Mouse (Mus musculus): ENCODE measurements around the gene Vgf. TPM values are rescaled to one million over a fixed set of nuclear protein-coding genes. Genes with fewer than 3 reads are reported as not detected.

The Vgf gene
- polyA plus RNA-seq, 1 experiment from 2014 or later: 0.12 TPM

- Histone ChIP-seq H3K27ac (ENCODE audit: low read length) (peak overlapping the region; percentile 86; the same call in 1 of the 2 replicates), H3K9me3 (ENCODE audit: low read length) (no peaks in the 10 kb centered on the region), H3K4me3 (ENCODE audit: low read depth, low read length) (no peak overlapping the region), H3K9ac (replicated peaks; ENCODE audit: low read depth) (no peak overlapping the region), H3K36me3 (ENCODE audit: insufficient read depth, low read length) (no peaks in the 10 kb centered on the region), H3K4me1 (ENCODE audit: insufficient read depth, low read depth, low read length) (peaks cover 39% of the 10 kb centered on the region), H3K4me2 (replicated peaks; ENCODE audit: low read depth, low read length) (no peak overlapping the region), H3K27me3 (replicated peaks; ENCODE audit: insufficient read depth, low read length) (no peaks in the 10 kb centered on the region)
- DNase-seq (ENCODE audit: low spot score) (peak; percentile 82), ATAC-seq (peak; percentile 6; the same call in 1 of the 2 replicates)
- TF ChIP-seq EP300 (IDR thresholded peaks at IDR 0.05) (peak; percentile 45; the same call in 1 of the 2 replicates), CTCF (IDR thresholded peaks at IDR 0.05) (no peak)
- WGBS: 32% methylated on average over 14 of the region's 14 CpGs
These were observed 51.8 kb downstream of the Vgf start for GRCm38 (mm10) chr5:137078041-137078440.

- Histone ChIP-seq H3K9me3 (ENCODE audit: low read length) (no peaks in the 10 kb centered on the region), H3K36me3 (ENCODE audit: insufficient read depth, low read length) (no peaks in the 10 kb centered on the region), H3K4me2 (replicated peaks; ENCODE audit: low read depth, low read length) (no peak overlapping the region), H3K4me1 (ENCODE audit: insufficient read depth, low read depth, low read length) (peaks cover 39% of the 10 kb centered on the region), H3K9ac (replicated peaks; ENCODE audit: low read depth) (no peak overlapping the region), H3K4me3 (ENCODE audit: low read depth, low read length) (no peak overlapping the region), H3K27ac (ENCODE audit: low read length) (peak overlapping the region; percentile 74), H3K27me3 (replicated peaks; ENCODE audit: insufficient read depth, low read length) (no peaks in the 10 kb centered on the region)
- TF ChIP-seq CTCF (IDR thresholded peaks at IDR 0.05): no peak
- TF ChIP-seq EP300 (IDR thresholded peaks at IDR 0.05): no peak
- ATAC-seq (no peak), DNase-seq (ENCODE audit: low spot score) (peak; percentile 50)
- WGBS: 4% methylated on average over 6 of the region's 6 CpGs
These were observed 52.4 kb downstream of the Vgf start for GRCm38 (mm10) chr5:137078616-137079015.

GRCm38 (mm10) chr5:137079849-137080248 lies 53.7 kb downstream of the Vgf start:
- TF ChIP-seq EP300 (IDR thresholded peaks at IDR 0.05) (peak; percentile 80; the same call in 1 of the 2 replicates), CTCF (IDR thresholded peaks at IDR 0.05) (peak; percentile 12; the same call in 1 of the 2 replicates)
- ATAC-seq (peak; percentile 88), DNase-seq (ENCODE audit: low spot score) (peak; percentile 97)
- Histone ChIP-seq H3K27ac (ENCODE audit: low read length) (peak overlapping the region; percentile 74), H3K4me1 (ENCODE audit: insufficient read depth, low read depth, low read length) (peaks cover 29% of the 10 kb centered on the region), H3K9me3 (ENCODE audit: low read length) (no peaks in the 10 kb centered on the region), H3K4me2 (replicated peaks; ENCODE audit: low read depth, low read length) (no peak overlapping the region), H3K4me3 (ENCODE audit: low read depth, low read length) (no peak overlapping the region), H3K36me3 (ENCODE audit: insufficient read depth, low read length) (no peaks in the 10 kb centered on the region), H3K27me3 (replicated peaks; ENCODE audit: insufficient read depth, low read length) (no peaks in the 10 kb centered on the region), H3K9ac (replicated peaks; ENCODE audit: low read depth) (no peak overlapping the region)
- 11% methylated on average over 5 of the region's 5 CpGs for WGBS

MicroRNAs within 50 kb of the gene (microRNA counts, 519-probe panel; counts per million panel counts)
- microRNA mmu-miR-702: not detected

Small RNAs within 50 kb of the gene (microRNA-seq; reads per million reads assigned to microRNA genes)
- gene Mir702: 6.4 reads per million, percentile 17 among the genes with 10 or more reads in this experiment

Other genes starting within 250 kb of the Vgf start
- gene Col26a1, start 143.2 kb upstream of the Vgf start, polyA plus RNA-seq (2015; fragmentation: Nextera tagmentation; extraction: Ambion mirVana): 1.6 and 2.2 TPM in 2 replicates
- gene Ift22, start 118.2 kb upstream of the Vgf start, polyA plus RNA-seq (2015; fragmentation: Nextera tagmentation; extraction: Ambion mirVana): 41.9 and 53.5 TPM in 2 replicates
- gene Fis1, start 73.1 kb upstream of the Vgf start, polyA plus RNA-seq (2015; fragmentation: Nextera tagmentation; extraction: Ambion mirVana): 318 and 358 TPM in 2 replicates
- 10.5 and 11.9 TPM in 2 replicates for gene Cldn15, start 59.8 kb upstream of the Vgf start, polyA plus RNA-seq (2015; fragmentation: Nextera tagmentation; extraction: Ambion mirVana)
- gene Plod3, start 39.4 kb upstream of the Vgf start, polyA plus RNA-seq (2015; fragmentation: Nextera tagmentation; extraction: Ambion mirVana): 38.3 and 41.7 TPM in 2 replicates
- 80.8 and 83.9 TPM in 2 replicates for gene Znhit1, start 38.4 kb upstream of the Vgf start, polyA plus RNA-seq (2015; fragmentation: Nextera tagmentation; extraction: Ambion mirVana)
- 112 and 125 TPM in 2 replicates for gene Ap1s1, start 19.7 kb downstream of the Vgf start, polyA plus RNA-seq (2015; fragmentation: Nextera tagmentation; extraction: Ambion mirVana)
- gene Serpine1, start 45.9 kb downstream of the Vgf start, polyA plus RNA-seq (2015; fragmentation: Nextera tagmentation; extraction: Ambion mirVana): 0.88 and 1.1 TPM in 2 replicates
- 13.4 and 16.4 TPM in 2 replicates for gene Trim56, start 89.8 kb downstream of the Vgf start, polyA plus RNA-seq (2015; fragmentation: Nextera tagmentation; extraction: Ambion mirVana)
- gene Muc3, start 122.9 kb downstream of the Vgf start, polyA plus RNA-seq (2015; fragmentation: Nextera tagmentation; extraction: Ambion mirVana): not detected in 2 replicates
- not detected in 2 replicates for gene Muc3a, start 186.0 kb downstream of the Vgf start, polyA plus RNA-seq (2015; fragmentation: Nextera tagmentation; extraction: Ambion mirVana)

Measured in lung, postnatal 0 days (tissue).